Mouse (Mus musculus): ENCODE results near the gene Mef2b.
A peak's percentile ranks its signal among the peaks of the same experiment; 100 is the strongest.

The Mef2b gene

DNA sequence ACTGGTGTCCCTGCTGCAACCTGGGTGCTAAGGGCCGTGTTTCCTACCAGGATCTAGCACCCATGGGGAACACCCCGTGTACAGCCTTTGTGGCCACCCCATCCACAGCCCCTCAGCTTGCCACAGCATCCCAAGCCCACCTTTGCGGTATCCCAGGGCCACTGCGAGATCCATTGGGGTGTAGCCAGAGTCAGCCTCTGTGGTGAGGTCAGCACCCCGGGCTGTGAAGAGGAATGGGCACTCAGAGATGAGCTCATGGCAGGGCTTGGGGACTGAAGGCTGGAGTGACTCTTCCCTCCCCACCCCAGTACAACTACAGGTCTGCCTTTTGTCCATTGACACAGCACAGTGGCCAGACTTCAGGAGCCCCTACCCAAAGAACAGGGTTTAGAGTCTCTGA is 5.4 kb upstream of the Mef2b start:
- DNase-seq (ENCODE audit: low spot score): no peak

DNA sequence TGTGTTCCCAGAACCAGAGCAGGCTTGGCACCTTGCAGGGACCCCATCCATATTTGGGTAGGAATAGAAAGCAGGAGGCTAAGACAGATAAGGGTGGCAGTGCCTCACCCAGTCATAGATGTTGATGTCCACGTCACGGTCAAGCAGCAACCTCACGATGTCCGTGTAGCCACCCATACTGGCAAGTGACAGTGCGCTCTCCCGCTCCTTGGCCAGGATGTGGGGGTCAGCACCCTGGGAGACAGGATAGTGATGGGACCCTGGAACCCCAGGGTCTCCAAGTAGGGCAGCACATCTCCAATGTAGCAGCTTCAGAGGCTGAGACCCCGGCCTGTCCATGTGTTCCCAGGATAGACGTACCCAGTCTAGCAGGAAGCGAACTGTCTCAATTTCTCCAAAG is 4.6 kb upstream of the Mef2b start:
- no peak for DNase-seq (ENCODE audit: low spot score)

DNA sequence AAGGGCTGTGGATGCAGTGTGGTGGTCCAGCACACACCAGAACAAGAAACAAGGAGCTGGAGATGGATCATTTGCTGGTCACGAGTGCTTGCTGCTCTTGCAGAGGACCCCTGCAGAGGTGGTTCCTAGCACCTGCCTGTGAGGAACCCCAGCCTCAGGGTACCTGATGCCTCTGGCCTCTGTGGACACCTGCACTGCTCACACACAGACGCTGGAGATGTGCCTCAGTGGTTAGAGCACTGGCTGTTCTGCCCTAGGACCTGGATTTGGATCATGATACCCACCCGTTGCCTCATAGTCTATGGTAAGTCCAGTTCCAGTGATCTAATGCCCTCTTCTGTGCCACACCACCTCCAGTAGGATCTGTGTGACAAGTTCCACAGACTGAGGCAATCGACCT is 2.9 kb upstream of the Mef2b start:
- DNase-seq (ENCODE audit: low spot score): no peak

DNA sequence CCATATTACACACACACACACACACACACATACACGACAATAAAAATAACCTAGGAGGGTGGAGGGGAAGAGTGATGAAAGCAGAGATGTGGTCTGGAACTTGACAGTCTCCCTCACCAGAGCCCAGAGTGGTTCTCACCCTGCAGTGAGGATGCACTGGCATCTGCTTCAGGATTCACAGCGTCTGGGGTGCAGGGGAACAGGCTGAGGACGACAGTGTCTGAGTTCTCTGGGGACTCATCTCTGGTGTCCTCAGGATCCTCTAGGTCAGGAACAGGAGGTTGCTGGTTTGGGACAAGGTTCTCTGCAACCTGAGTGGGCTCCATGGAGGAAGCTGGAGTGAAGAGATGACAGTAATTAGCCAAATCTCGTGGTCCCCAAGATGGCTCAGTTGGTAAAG is 1.6 kb upstream of the Mef2b start:
- no peak for DNase-seq (ENCODE audit: low spot score)

DNA sequence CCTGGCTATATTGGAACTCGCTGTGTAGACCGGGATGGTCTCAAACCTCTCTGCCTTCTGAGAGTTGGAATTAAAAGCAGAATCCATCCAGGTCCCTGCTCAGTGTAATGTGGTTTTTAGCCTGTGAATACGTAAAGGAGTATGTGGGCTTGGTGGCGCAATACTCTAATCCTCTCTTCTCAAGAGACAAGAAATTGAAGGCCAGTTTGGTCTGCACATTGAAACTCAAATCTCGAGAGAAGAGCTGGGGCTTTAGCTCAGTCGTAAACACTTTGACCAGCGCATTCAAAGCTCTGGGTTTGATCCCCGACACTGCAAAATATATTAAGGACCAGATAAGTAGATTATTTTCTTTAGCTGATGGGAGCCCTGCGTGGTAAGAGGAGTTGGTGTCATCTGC is 470 bp downstream of the Mef2b start:
- DNase-seq (ENCODE audit: low spot score): no peak

DNA sequence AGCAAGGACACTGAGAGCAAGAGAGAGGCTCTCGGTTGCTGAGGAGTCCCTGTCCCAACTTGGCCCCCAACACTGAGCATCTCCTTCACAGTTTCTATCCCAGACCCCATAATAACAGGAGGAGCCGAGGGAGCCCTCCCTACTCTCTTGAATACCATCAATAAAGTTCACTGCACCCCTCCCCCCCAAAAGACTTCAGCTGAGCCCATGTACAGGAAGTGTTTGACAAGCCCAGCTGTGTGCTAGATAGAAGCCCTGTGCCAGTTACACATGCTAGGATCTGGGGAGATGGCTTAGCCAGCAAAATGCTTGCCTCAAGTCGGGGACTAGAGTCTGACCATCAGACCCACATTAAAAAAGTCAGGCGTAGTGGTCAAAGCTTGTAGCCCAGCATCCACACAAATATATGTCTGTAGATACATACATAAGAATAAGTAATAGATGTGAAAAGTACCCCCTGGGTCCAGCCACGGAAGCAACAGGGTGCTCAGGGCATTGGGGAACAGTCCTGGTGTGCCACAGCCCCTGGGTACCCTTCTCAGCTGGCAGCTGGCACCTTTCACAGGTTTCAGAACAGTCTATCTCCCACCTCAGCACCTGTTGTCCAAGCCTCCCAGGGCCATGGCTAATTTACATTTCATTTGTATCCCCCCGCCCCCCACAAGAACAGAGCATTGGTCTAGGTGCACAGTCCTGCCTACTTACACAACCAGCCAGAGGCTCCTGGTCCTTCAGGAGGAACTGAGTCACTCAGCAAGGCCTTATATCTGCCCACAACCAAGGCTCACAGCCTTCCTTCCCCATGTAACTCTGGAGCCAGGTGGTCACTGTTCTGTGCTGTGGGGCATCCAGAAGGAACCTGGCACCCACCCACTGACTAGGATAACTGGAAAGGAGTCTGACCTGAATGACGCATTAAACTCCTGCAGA is 8.4 kb downstream of the Mef2b start:
- DNase-seq (ENCODE audit: low spot score): no peak

DNA sequence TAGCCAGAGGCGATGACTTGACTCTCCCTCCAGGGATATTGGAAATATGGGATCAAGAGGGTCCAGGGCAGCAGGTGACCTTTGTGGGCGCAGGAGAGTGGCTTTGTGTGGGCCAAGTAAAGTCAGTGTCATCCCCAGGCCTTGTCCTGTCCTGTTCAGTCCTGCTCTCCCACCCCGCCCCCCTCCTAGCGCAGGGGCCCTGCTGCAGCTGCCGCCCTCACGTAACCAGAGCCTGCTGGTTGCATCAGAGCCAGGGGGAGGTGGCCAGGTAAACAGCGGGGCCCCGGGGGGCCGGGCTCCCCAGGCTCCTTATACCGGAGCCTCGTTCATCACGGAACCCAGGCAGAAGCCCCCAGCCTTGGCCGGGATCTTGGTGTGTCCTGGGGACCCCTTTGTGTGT is 10.6 kb downstream of the Mef2b start:
- DNase-seq (ENCODE audit: low spot score): no peak

DNA sequence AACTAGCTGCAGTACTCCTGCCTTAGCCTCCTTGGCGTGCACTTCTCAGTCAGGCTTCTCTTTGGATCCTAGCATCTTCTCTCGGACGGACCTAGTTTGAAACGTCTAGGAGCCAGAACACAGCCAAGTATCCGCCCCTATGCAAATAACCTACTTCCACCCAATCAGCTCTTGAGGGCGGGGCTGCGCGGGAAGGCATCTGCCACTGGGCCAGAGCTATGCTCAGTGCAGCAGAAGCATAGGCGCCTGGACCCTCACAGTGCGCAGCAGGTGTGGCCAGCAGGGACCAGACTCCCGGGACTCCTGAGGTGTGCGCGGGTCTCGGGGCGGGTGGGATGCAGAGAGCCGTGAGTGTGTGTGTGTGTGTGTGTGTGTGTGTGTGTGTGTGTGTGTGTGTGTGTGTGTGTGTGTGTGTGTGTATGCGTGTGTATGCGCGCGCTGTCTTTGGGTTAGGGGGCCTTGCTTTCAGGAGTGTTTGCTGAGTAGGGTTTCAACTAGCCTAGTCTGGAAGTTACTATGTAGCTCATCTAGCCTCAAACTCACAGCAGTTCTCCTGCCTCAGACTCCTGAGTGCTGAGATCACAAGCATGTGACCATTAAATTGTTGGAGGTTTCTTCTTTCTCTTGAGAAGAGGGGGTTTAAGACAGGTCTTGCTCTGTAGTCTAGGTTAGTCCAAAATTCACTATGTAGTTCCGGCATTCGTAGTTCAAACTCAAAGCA is 13.2 kb downstream of the Mef2b start:
- no peak for DNase-seq (ENCODE audit: low spot score)

DNA sequence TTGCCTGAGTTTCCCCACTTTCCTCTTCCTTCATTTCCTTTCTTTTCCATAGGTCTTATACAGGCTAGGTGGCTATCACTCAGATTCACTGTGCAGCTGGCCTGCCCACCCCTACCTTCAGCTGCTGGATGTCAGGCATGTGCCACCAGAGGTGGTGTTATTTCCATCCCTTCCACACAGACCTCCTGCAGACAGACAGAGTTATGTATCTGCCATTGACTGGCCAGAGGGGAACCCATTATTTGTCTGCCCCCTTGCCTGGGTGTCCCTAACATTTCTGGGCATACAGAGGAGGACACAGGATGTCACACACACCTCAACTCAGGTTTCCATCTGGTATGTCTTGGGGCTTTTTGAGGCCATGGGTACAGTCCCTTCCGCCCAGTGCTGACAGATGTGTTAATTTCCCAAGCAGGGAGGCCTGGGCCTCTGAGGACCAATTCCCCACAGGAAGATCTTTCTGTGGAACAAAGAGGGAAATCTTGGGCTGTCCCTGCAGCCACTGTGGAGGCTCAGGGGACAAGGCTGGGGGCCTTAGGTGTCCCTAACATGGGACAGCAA is 17.8 kb downstream of the Mef2b start:
- DNase-seq (ENCODE audit: low spot score): no peak

DNA sequence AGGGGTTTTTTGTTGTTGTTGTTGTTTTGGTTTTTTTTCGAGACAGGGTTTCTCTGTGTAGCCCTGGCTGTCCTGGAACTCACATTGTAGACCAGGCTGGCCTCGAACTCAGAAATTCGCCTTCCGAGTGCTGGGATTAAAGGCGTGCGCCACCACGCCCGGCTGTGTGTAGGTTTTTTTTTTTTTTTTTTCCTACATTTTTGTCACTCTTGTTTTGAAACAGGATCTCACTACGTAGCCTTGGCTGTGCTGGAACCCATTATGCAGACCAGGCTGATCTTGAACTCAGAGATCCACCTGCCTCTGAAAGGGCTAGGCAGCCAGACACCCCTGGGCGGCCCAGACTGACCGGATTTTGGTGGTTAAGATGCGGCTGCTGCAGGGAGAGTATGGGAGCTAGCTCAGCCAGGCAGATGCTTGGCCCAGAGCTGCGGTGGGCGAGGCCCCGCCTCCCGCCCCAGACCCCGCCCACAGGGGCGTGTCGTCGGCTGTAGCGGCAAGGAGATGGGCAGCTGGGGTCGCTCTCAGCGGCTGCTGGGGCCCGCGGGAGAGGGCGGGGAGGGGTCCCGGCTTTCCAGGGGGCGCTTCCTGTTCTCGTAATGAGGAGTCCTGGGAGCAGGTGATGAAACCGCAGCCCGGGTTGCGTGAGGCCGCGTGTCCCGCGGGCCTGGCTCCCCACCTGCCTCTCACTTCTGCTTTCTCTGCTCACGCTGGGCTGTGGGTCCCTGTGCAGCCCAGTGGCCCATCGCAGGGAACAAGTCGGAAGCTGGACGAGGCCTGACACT is 18.8 kb downstream of the Mef2b start:
- DNase-seq (ENCODE audit: low spot score): no peak

DNA sequence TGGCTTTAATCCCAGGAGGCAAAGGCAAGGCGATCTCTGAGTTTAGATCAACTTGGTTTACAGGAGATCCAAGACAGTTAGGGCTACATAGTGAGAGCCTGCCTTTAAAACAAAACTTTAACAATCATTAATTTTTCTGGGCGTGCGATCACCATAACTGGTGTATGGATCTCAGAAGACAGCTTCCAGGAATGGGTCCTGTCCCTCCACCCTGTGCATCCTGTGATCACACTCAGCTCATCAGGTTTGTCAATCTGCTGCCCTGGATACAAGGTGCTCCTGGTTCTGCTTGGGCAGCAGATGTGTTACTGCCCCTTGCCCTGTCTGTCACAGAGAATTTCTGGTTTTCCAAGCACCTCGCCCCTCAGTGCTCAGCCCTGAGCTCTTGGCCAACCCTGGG is 19.7 kb downstream of the Mef2b start:
- no peak for DNase-seq (ENCODE audit: low spot score)

DNA sequence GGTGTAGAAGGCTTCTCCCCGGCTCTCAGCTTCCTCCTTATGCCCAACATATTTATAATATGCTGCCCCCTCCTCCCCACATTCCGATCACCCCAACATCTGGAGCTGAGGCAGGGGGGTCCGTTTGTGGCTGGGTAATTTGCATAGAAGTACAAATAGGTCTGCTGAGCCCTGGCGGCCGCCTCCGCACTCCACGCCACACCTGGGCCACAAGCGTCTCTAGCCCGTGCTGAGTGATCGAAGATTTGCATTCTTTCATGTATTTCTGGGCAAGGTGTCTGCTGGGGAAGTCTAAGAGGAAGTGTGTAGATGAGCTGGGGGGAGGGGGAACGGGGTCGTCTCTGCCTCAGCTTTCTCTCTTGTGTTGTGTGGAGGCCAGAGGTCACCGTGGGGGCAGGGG is 20.5 kb downstream of the Mef2b start:
- DNase-seq (ENCODE audit: low spot score): no peak

DNA sequence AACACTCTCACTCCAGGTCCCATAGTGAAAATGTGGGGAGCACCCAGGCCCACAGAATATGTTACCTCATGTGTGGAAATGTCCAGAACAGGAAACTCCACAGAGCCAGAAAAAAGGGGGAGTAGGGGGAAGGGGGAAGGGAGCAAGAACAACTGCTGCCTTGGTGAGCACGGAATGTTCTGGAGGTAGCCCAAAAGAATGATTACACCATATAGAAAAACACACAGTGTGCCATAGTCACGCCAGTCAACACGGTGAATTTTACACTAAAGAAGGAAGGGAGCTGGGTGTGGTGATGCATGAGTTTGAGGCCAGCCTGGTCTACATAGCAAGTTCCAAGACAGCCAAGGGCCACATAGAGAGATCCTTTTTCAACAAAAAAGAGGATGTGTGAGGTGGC is 23.8 kb downstream of the Mef2b start:
- DNase-seq (ENCODE audit: low spot score): no peak

DNA sequence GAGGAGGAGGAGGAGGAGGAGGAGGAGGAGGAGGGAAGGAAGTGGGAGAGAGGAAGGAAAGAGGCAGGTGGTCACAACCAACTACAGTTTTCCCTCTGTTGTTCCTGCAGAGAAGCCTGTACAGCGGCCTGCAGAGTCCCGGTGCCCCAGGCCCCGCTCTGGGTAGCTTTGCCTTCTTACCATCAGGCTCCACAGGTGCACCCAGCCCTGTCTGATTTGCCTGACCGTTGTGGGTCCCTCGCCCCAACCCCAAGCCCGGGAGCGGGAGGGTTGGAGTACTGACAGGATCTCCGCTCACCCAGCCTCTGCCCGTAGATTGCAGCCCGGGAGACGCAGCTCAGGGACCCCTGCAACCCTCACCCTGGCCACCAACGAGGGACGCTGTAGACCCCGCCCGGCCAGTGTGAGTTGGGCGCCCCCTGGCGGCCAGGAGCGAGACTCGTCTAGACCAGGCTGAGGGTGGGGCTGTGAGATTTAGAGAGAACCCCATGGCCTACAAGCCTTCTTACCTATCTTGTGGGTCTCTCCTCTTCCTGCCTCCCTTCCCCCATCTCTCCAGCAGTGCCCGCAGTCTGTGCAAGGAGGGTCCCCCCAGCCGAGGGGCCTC is 27.1 kb downstream of the Mef2b start:
- peak; percentile 29 for DNase-seq (ENCODE audit: low spot score)

DNA sequence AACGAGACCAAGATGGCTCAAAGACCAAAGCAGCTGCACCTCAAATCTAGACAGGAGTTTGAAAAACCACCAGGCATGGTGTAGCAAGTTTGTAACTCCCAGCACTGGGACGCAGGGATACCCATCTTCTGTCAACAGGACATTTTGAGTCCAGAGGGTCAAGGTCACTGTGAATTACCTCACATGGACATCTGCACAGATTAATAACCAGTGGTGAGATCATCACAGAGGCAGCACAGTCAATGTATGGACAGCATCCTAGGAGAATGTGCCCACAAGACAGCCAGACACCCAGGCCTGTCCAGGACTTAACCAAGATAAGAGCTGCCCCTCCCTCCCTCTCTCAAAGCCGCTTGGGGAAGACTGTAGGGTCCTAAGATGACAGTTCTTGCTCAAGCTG is 30.6 kb downstream of the Mef2b start:
- no peak for DNase-seq (ENCODE audit: low spot score)

DNA sequence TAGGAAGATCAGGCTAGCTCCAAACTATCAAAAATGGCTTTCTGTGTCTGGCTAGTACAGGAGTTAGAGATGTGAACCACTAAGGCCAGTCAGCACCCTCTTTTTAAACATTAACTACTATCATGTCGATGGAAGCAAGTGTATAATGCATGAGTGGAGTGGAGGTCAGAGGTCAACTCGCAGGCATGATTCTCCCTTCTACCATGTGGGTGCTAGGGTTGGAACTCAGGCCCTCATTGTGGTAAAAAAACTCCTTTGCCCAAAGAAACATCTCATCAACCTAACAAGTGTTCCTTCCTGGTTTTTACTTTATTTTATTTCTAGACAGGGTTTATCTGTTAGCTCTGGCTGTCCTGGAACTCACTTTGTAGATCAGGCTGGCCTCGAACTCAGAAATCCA is 31.2 kb downstream of the Mef2b start:
- no peak for DNase-seq (ENCODE audit: low spot score)

DNA sequence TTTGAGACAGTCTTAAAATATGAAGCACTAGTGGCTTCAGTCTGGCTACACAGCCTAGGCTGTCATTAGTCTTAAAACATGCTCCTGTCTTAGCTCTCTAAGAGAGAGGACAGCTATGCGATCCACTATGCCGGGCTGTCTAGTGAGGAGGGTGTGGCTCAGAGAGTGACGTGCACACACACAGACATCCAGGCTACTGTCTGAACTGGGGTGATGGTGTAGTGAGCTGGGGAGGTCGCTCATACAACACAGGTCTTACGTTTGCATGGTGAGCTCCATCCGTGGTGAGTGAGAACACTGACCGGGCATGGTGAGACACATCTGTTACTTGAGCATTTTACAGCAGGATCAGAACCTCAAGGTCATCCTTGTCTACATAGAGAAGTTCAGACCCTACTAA is 31.7 kb downstream of the Mef2b start:
- no peak for DNase-seq (ENCODE audit: low spot score)

DNA sequence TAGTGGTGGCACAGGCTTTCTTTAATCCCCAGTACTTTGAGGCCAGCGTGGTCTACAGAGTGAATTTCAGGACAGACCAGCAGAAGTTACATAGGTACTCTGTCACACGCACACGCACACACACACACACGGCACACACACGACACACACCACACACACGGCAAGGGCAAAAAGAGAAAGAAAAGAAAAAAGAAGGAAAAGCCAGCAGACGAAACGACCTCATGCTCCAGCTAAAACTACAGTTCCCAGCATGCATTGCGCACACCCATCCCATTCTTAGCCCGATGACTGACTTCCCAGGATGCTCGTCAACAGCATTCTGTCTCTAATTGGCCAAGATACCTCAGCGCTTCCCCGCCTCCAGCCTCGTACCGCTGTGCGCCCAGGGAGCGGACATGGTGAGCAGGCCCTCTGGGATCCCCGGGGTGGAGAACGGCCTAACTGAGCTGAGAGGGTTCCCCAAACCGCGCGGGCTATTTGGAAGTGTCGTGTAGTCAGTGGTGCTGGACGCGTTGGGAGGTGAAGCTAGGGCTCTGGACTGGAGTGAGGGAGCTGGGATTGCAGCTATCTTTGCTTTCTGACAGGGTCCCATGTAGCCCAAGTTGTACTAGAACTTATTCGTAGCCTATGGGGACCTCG is 32.7 kb downstream of the Mef2b start, which contains the start of gene Tmem161a:
TSS of gene Tmem161a (plus strand) at position 314 of the 639 bp plus-strand sequence.
- DNase-seq (ENCODE audit: low spot score): peak; percentile 94

DNA sequence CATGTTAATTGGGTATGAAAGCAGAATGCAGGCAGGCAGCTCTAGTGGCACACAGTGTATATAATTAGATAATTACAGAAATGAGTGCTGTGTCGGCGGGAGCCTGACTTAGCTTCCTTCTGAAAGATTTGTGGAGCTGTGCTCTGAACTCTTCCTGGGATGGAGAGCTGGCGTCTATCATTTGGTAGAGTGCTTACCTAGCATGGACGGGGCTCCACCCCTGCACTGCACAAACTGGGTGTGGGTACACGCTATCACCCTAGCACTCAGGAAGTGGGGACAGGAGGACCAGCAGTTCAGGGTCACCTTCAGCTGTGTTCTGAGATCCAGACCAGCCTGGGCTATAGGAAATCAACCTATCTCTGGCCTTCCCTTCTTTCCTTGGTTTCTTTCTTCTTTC is 33.8 kb downstream of the Mef2b start:
- no peak for DNase-seq (ENCODE audit: low spot score)

DNA sequence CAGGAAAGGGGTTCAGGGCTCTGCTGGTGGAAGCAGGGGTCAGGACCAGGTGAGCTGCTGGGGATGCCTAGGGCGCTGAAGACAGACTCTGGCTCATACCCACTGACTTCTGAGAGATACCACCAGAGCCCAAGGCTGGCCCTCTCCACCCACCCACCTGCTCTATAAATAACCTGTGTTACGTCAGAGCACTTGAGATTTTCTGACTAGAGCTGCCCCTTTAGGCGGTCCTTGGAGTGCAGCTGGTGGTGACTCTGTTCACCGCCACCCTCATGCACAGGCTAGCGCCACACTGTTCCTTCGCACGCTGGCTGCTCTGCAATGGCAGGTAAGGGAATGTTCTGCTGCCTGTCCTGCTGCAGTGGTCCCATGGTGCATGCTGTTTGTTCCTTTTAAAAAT is 34.6 kb downstream of the Mef2b start:
- no peak for DNase-seq (ENCODE audit: low spot score)

DNA sequence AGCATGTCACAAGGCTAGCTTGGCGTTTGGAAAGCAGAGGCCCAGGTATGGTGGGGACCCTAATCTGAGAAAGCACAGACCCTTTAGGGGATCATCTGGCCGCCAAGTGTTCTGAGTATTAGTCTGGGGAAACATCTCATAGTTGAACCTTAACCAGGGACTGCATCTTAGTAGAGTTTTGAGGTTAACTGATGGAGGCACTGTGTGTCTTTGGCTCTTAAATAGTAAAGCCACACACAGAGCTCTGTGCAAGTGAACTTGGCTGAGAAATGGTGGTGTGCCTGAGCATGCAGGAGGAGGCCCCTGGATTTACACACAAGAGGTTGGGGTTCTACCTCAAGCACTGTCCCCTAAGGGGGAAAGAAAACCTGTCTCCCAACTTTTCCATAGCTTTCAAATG is 38.7 kb downstream of the Mef2b start:
- no peak for DNase-seq (ENCODE audit: low spot score)

All from layer of hippocampus, adult 9-10 months (tissue).